Mouse (Mus musculus) spleen, adult 2 months (tissue): ENCODE data around the gene Rinl. TPM values are rescaled to one million over a fixed set of nuclear protein-coding genes. Genes with fewer than 3 reads are reported as not detected.
A peak's percentile ranks its signal among the peaks of the same experiment; 100 is the strongest.

Experiments
- DNase-seq, 2 experiments: peaks; one replicate each; pipeline versions ENCODE4 v3.0.0 to v3.0.0-alpha.2; 2012 to 2021; ENCODE audit warnings: low spot score in 2 of 2, low read depth in 1 of 2
- H3K27ac ChIP-seq: fragments of 200-500 bp; 2 replicates; pipeline ENCODE4 v1.5.1; 2012; ENCODE audit warnings: low read length, inconsistent platforms; ENCODE audit not compliant: insufficient read depth
- H3K27me3 ChIP-seq: fragments of 200-500 bp; 2 replicates; pipeline ENCODE4 v1.6.1; 2012; ENCODE audit warnings: mild to moderate bottlenecking, moderate library complexity, low read length, inconsistent platforms; ENCODE audit not compliant: control insufficient read depth, insufficient read depth
- H3K36me3 ChIP-seq: fragments of 200-500 bp; 2 replicates; pipeline ENCODE4 v1.6.1; 2012; ENCODE audit warnings: mild to moderate bottlenecking, low read length, inconsistent platforms; ENCODE audit not compliant: control insufficient read depth, insufficient read depth
- H3K4me1 ChIP-seq: fragments of 200-500 bp; 2 replicates; pipeline ENCODE4 v1.6.1; 2011; ENCODE audit warnings: inconsistent platforms; ENCODE audit not compliant: control insufficient read depth, insufficient read depth, insufficient read length
- H3K4me3 ChIP-seq: fragments of 200-500 bp; 2 replicates; pipeline ENCODE4 v1.5.1; 2011; ENCODE audit warnings: mild to moderate bottlenecking, inconsistent platforms; ENCODE audit not compliant: insufficient read depth, insufficient read length; ENCODE audit errors: extremely low read depth
- CTCF ChIP-seq: fragments of 200-500 bp; IDR thresholded peaks from 2 replicates; pipeline ENCODE4 v1.5.1; 2011; ENCODE audit warnings: mild to moderate bottlenecking, inconsistent platforms; ENCODE audit not compliant: insufficient read depth, insufficient read length, insufficient replicate concordance; ENCODE audit errors: extremely low read depth
- POLR2A ChIP-seq: fragments of 200-500 bp; IDR thresholded peaks from 2 replicates; pipeline ENCODE4 v1.6.1; 2011; ENCODE audit warnings: low read depth, low read length, inconsistent platforms
- WGBS: fragments of 180-500 bp; shearing (Covaris S2); methylation state at CpG from one replicate; pipeline ENCODE4 v1.1.7; 2018; 5-methylcytosine and 5-hydroxymethylcytosine counted together
- polyA plus RNA-seq: library from polyadenylated mRNA; depleted of rRNA; stranded (reverse); fragments of >200 nt; gene quantifications from 2 replicates; pipeline ENCODE4 v1.2.3, GENCODE M21; 2012

Gene Rinl
- polyA plus RNA-seq, 1 experiment: 35.4 TPM

DNA sequence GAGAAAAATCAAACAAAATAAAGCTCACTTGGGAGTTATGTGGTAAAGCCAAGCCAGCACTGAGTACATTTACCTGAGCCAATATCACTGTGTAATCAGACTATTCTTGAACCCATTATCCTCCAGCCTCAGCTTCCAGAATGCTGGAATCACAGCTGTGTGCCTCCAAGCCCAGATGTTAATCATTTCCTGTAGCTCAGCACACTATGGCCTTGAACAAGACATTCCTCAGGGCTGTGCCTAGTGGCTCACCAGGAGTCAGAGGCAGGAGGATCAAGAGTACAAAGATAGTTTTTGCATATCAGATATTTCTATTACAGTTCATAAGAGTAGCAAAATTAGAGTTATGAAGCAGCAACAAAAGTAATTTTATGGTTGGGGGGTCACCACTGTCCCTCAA is 2.9 kb downstream of the Rinl start:
- Histone ChIP-seq H3K27me3 (no peaks in the 10 kb centered on the region), H3K4me3 (no peak overlapping the region), H3K4me1 (peaks cover 50% of the 10 kb centered on the region), H3K27ac (peak overlapping the region; percentile 86), H3K36me3 (no peaks in the 10 kb centered on the region)
- DNase-seq: no peak
- no peak for TF ChIP-seq CTCF
- TF ChIP-seq POLR2A: no peak

DNA sequence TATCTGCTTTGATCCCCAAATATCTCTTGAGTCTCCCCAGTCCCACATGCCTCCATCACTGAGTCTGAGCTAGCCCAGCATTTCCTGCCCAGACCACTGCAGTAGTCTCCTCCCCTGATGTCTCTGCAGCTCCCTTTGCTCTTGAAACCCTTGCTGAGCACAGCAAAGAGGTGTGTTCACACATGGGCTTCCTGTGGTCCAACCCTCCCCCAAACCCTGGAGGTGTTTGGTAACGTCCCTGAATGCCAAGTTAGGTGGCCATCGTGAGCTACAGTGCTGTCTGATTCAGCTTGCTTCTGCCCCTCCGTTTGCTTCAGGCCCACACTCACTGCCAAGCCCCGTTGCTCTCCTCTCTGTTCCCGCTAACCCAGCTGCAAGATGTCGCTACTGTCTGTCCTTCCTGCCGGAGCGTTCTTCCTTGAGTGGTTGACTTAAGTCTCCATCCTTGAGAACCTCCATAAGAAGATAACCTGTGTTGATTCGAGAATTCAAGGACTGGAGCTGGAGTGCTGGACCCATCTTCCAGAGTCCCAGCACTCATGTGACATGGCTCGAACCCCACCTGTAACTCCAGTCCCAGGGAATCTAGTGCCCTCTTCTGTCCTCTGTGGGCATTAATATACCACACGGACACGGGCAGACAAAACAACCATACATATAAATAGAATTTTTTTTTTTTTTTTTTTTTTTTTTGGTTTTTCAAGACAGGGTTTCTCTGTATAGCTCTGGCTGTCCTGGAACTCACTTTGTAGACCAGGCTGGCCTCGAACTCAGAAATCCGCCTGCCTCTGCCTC is 3.8 kb downstream of the Rinl start:
- peak in 1 of 2 experiments; percentile 35 for DNase-seq
- H3K36me3 ChIP-seq: no peaks in the 10 kb centered on the region
- H3K4me1 ChIP-seq: peaks cover 47% of the 10 kb centered on the region
- H3K4me3 ChIP-seq: peak overlapping the region; percentile 31; the same call in 1 of the 2 replicates
- WGBS: 47% methylated on average over 14 of the region's 14 CpGs
- H3K27ac ChIP-seq: peak overlapping the region; percentile 86
- TF ChIP-seq POLR2A: no peak
- TF ChIP-seq CTCF: no peak
- H3K27me3 ChIP-seq: no peaks in the 10 kb centered on the region

DNA sequence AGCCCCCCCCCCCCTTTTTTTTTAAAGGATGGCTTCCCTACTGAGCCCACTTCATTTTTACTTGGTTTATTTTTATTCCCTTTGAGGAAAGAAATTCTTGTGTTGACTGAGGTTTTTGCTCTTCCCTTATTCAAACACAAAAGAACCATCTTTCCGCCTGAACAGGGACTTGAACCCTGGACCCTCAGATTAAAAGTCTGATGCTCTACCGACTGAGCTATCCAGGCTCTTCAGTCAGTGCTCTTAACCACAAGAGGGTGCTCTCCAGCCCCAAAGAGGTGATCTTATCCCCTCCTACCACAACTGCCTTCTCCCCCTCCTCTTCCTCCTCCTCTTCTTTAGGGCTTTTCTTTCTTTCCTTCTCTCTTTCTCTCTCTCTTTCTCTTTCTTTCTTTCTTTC is 5.1 kb downstream of the Rinl start:
- Histone ChIP-seq H3K4me1 (peaks cover 39% of the 10 kb centered on the region), H3K27ac (no peak overlapping the region), H3K4me3 (no peak overlapping the region), H3K36me3 (peaks cover 7% of the 10 kb centered on the region), H3K27me3 (no peaks in the 10 kb centered on the region)
- WGBS: 39% methylated on average over 2 of the region's 2 CpGs
- DNase-seq: peak in 1 of 2 experiments; percentile 44
- peak; percentile 18; the same call in 1 of the 2 replicates for TF ChIP-seq CTCF
- TF ChIP-seq POLR2A: no peak

DNA sequence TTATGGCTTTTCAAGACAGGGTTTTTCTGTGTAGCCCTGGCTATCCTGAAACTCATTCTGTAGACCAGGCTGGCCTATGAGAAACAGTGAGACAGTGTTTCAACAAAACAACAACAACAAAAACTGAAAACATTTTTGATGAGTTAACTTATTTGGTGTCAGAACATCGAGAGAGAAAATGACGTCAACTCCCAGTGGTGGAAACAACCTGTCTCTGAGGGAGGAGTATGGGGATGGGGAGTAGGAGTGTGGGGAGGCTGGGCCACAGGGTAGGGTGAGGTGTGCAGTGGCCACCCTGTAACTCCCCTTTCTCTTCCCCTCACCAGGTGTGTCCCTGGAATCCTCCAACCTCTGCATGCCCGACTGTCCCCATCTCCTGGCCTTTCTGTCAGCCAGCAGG is 5.7 kb downstream of the Rinl start:
- H3K4me1 ChIP-seq: peaks cover 32% of the 10 kb centered on the region

DNA sequence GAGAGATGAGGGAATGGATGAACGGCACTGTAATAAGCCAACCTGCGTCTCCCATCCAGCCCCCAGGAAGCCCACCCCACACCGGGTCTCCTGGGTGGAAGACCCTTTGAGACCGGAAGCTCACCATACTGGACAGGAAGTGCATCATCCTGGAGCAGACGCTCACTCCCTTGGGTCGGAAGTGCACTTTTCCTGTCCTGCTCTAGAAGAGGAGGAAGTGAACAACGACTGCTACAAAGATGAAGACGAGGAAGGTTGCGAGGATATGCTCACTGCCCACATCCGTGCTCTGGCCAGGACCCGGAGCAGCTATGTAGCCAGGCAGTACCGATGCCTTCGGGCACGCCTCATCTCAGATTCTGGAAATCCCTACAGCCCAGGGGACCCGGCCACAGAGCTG is 7.1 kb downstream of the Rinl start:
- Histone ChIP-seq H3K4me3 (peak overlapping the region; percentile 58), H3K27ac (peak overlapping the region; percentile 70), H3K4me1 (peaks cover 19% of the 10 kb centered on the region; the same call in 1 of the 2 replicates), H3K27me3 (no peaks in the 10 kb centered on the region), H3K36me3 (peaks cover 8% of the 10 kb centered on the region)
- TF ChIP-seq POLR2A (peak; percentile 32; the same call in 1 of the 2 replicates), CTCF (no peak)
- WGBS: 11% methylated on average over 15 of the region's 15 CpGs
- DNase-seq: no peak

More for the DNA sequence above, 5.7 kb downstream of the Rinl start:
- DNase-seq: no peak
- Histone ChIP-seq H3K27me3 (no peaks in the 10 kb centered on the region), H3K4me3 (no peak overlapping the region), H3K27ac (no peak overlapping the region), H3K36me3 (peaks cover 8% of the 10 kb centered on the region)
- TF ChIP-seq POLR2A (no peak), CTCF (no peak)
- WGBS: 88% methylated on average over 3 of the region's 3 CpGs

DNA sequence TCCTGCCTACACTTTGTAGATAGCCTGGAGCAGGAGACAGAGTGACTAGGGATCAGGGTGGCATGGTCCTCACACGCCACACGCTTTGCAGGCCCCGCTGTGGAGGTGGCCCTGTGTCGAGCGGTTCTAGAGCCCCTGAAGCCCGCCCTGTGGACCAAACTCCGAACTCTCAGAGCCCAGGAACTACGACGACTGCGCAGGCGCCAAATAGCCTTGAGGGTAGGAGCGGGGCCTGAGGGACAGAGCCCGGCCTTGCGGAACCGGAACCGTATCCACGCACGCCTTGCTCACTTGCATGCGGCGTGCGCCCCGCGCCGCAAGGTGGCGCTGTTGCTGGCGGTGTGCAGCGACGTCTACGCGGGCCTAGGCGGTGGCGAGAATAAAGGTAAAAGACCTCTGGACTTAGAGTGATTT is 7.8 kb downstream of the Rinl start:
- peaks cover 8% of the 10 kb centered on the region for H3K36me3 ChIP-seq
- peak overlapping the region; percentile 58 for H3K4me3 ChIP-seq
- DNase-seq: peak in 1 of 2 experiments; percentile 81
- peak overlapping the region; percentile 70 for H3K27ac ChIP-seq
- H3K4me1 ChIP-seq: peaks cover 15% of the 10 kb centered on the region; the same call in 1 of the 2 replicates
- WGBS: 12% methylated on average over 32 of the region's 32 CpGs
- TF ChIP-seq CTCF (peak; percentile 97), POLR2A (no peak)
- no peaks in the 10 kb centered on the region for H3K27me3 ChIP-seq

DNA sequence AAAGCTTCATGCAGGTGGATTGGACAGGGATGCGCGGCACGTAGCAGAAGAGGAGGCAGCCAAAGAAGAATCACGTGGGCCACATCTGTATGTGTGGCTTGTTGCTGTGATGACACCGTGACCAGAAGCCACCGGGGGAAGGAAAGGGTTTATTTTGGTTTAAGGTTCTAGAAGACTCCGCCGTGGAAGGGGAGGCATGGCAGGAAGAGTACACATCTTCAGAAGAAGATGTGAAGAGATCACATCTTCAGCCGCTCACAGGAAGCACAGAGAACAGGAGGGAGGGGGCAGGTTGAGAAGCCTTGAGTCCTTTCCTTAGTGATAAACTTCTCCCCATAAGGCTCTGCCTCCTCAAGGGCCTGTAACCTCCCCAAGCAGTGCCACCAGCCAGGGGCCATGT is 11.2 kb downstream of the Rinl start:
- no peaks in the 10 kb centered on the region for H3K27me3 ChIP-seq
- peaks cover 19% of the 10 kb centered on the region; the same call in 1 of the 2 replicates for H3K4me1 ChIP-seq
- H3K4me3 ChIP-seq: no peak overlapping the region
- no peak for DNase-seq
- H3K27ac ChIP-seq: peak overlapping the region; percentile 41; the same call in 1 of the 2 replicates
- WGBS: 61% methylated on average over 9 of the region's 9 CpGs
- peaks cover 8% of the 10 kb centered on the region for H3K36me3 ChIP-seq
- TF ChIP-seq CTCF: no peak
- TF ChIP-seq POLR2A: no peak
